Mouse (Mus musculus) intestine, postnatal 0 days (tissue): Measurements from ENCODE around the gene Serf2. TPM values are rescaled to one million over a fixed set of nuclear protein-coding genes. Genes with fewer than 3 reads are reported as not detected.

Experiments
- ATAC-seq: fragments of 200-750 bp; cut with Nextera tagmentation; 2 replicates; pipeline ENCODE4 v1.8.0; 2017; ENCODE audit warnings: mild to moderate bottlenecking, moderate TSS enrichment, moderate library complexity
- H3K27ac ChIP-seq: fragments of 300-500 bp; sonication (generic); 2 replicates; pipeline ENCODE4 v1.5.1; 2014; ENCODE audit warnings: mild to moderate bottlenecking, low read depth, low read length, moderate library complexity
- H3K27me3 ChIP-seq: fragments of 300-500 bp; sonication (generic); replicated peaks from 2 replicates; pipeline ENCODE4 v1.6.1; 2014; ENCODE audit warnings: low read length, mixed read lengths; ENCODE audit not compliant: control insufficient read depth, insufficient read depth
- H3K36me3 ChIP-seq: fragments of 300-500 bp; sonication (generic); 2 replicates; pipeline ENCODE4 v1.6.1; 2014; ENCODE audit warnings: mild to moderate bottlenecking, moderate library complexity; ENCODE audit not compliant: control insufficient read depth, insufficient read depth
- H3K4me1 ChIP-seq: fragments of 300-500 bp; sonication (generic); replicated peaks from 2 replicates; pipeline ENCODE4 v1.6.1; 2014; ENCODE audit warnings: antibody characterized with exemption, low read length, mixed read lengths; ENCODE audit not compliant: control insufficient read depth, insufficient read depth
- H3K4me2 ChIP-seq: fragments of 300-500 bp; sonication (generic); replicated peaks from 2 replicates; pipeline ENCODE4 v1.6.1; 2014; ENCODE audit warnings: low read depth, mild to moderate bottlenecking, moderate library complexity
- H3K4me3 ChIP-seq: fragments of 300-500 bp; sonication (generic); 2 replicates; pipeline ENCODE4 v1.5.1; 2014; ENCODE audit warnings: low read depth, low read length
- H3K9ac ChIP-seq: fragments of 300-500 bp; sonication (generic); 2 replicates; pipeline ENCODE4 v1.6.1; 2014; ENCODE audit warnings: mild to moderate bottlenecking, low read depth, low read length
- H3K9me3 ChIP-seq: fragments of 300-500 bp; sonication (generic); 2 replicates; pipeline ENCODE4 v1.6.1; 2016; ENCODE audit warnings: mixed run types; ENCODE audit not compliant: control insufficient read depth
- CTCF ChIP-seq: sonication (generic); IDR thresholded peaks from 2 replicates; pipeline ENCODE4 v1.5.1; 2016; ENCODE audit warnings: low read depth, mild to moderate bottlenecking, control low read depth, antibody characterized with exemption, moderate library complexity
- WGBS: fragments of 180-500 bp; shearing (Covaris S2); extraction: QIAGEN DNeasy Blood & Tissue Kit; methylation state at CpG from one replicate; pipeline ENCODE4 v1.1.7; 2014; 5-methylcytosine and 5-hydroxymethylcytosine counted together
- polyA plus RNA-seq: library from polyadenylated mRNA; unstranded; fragments of >200 nt; fragmentation: Nextera tagmentation; extraction: Ambion mirVana; gene quantifications from 2 replicates; pipeline ENCODE4 v1.2.1, GENCODE M21; 2015

Serf2 gene
- polyA plus RNA-seq, 1 experiment from 2014 or later = 608 TPM

DNA sequence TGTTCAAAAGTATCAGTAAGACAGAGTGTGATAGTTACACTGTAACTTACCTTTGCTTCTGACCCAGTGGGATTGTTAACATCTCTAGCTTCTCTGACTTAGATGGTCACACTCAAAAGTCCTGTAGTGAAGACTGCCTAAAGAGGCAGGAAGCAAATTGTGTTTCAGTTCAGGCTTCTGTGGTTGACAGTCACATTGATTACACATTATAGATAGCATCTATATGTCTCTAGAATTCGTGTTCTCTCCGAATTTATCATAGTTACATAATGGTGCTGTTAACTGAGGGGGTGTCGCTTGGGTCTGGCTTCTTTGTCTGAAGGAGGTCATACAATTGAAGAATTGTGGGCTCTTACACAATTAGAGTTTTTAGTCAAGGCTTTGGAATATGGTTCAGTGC is 33.9 kb upstream of the Serf2 start:
- Histone ChIP-seq H3K36me3 (peaks cover 10% of the 10 kb centered on the region; the same call in 1 of the 2 replicates), H3K4me3 (peak overlapping the region; percentile 99), H3K4me1 (no peaks in the 10 kb centered on the region), H3K27ac (no peak overlapping the region), H3K27me3 (no peaks in the 10 kb centered on the region), H3K4me2 (peak overlapping the region; percentile 70), H3K9me3 (no peaks in the 10 kb centered on the region), H3K9ac (0 out of 2 replicates have a peak overlapping the region, but pooled peaks have one; percentile 17)
- no peak for TF ChIP-seq CTCF
- 27% methylated on average over 3 of the region's 3 CpGs for WGBS
- no peak for ATAC-seq

DNA sequence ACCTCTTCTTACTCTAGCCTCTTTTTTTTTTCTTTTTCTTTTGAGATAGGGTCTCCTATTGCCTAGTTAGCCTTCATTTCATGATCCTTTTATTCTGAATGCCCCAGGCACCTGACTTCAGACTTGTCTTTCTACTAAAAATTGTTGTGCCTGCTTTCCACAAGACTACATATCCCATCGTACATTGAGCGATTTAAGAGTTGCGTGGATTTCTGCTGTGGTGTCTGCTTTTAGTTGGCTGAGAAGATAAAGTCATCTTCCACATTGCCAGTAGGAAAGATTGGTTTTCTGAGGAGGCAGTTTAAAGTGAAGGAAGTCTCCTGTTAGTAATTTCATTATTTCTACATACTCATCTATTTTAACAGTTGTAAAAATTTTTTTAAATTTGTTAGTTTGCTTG is 33.4 kb upstream of the Serf2 start:
- Histone ChIP-seq H3K27me3 (no peaks in the 10 kb centered on the region), H3K4me2 (peak overlapping the region; percentile 70), H3K9ac (no peak overlapping the region), H3K36me3 (peaks cover 10% of the 10 kb centered on the region; the same call in 1 of the 2 replicates), H3K4me1 (no peaks in the 10 kb centered on the region), H3K27ac (no peak overlapping the region), H3K4me3 (0 out of 2 replicates have a peak overlapping the region, but pooled peaks have one; percentile 99), H3K9me3 (no peaks in the 10 kb centered on the region)
- 51% methylated on average over 3 of the region's 3 CpGs for WGBS
- ATAC-seq = no peak
- TF ChIP-seq CTCF = no peak

GRCm38 (mm10) chr2:121416356-121416755 is 32.6 kb upstream of the Serf2 start:
- no peak for ATAC-seq
- H3K4me2 ChIP-seq = peak overlapping the region; percentile 28; the same call in 1 of the 2 replicates
- H3K27me3 ChIP-seq = no peaks in the 10 kb centered on the region
- no peaks in the 10 kb centered on the region for H3K4me1 ChIP-seq
- H3K36me3 ChIP-seq = peaks cover 10% of the 10 kb centered on the region; the same call in 1 of the 2 replicates
- H3K4me3 ChIP-seq = no peak overlapping the region
- WGBS = 52% methylated on average over 6 of the region's 6 CpGs
- no peaks in the 10 kb centered on the region for H3K9me3 ChIP-seq
- TF ChIP-seq CTCF = no peak
- no peak overlapping the region for H3K27ac ChIP-seq
- no peak overlapping the region for H3K9ac ChIP-seq

- H3K4me1 ChIP-seq = no peaks in the 10 kb centered on the region
- no peak for TF ChIP-seq CTCF
- no peak overlapping the region for H3K4me3 ChIP-seq
- no peak overlapping the region for H3K4me2 ChIP-seq
- WGBS = 60% methylated on average over 3 of the region's 3 CpGs
- H3K9ac ChIP-seq = no peak overlapping the region
- H3K9me3 ChIP-seq = no peaks in the 10 kb centered on the region
- ATAC-seq = no peak
- no peak overlapping the region for H3K27ac ChIP-seq
- H3K36me3 ChIP-seq = peaks cover 25% of the 10 kb centered on the region
- no peaks in the 10 kb centered on the region for H3K27me3 ChIP-seq
These were observed 30.5 kb upstream of the Serf2 start for GRCm38 (mm10) chr2:121418476-121418875.

DNA sequence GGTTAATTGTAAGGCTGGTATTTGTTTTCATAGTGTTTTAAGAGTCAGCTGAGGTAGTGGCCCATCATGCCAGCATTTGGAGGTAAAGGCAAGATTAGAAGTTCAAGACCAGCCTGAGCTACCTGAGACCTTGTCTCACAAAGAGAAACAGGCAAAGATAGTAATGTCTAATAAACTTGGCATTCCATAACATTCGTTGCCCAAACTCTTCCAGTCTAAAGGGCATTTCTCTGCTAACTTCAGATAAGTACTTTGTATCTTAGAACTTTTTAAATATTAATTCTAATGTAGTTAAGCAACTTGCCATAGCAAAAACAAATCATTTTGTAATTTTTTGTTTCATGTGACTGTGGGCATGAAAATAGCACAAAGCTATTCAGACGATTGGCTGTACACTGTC is 25.8 kb upstream of the Serf2 start:
- Histone ChIP-seq H3K9me3 (no peaks in the 10 kb centered on the region), H3K4me2 (no peak overlapping the region), H3K4me1 (no peaks in the 10 kb centered on the region), H3K4me3 (no peak overlapping the region), H3K9ac (no peak overlapping the region), H3K27ac (no peak overlapping the region), H3K36me3 (peaks cover 54% of the 10 kb centered on the region), H3K27me3 (no peaks in the 10 kb centered on the region)
- no peak for TF ChIP-seq CTCF
- ATAC-seq = no peak
- 79% methylated on average over 2 of the region's 2 CpGs for WGBS

DNA sequence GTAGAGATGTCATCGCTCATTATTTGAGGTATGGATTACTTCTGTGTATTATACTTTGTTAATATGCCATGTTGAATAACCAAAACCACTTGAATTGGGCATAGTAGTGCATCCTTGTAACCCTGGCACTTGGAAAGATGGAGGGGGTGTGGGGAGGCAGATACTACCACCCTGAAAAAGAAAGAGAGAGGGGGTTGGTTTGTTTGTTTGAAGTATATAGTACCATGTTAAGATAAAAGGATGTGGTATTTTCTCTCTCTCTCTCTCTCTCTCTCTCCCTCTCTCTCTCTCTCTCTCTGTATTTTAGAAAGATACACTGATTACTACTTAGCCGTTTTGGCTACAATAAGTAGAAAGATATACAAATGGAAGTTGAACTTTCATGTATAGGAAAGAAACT is 23.1 kb upstream of the Serf2 start:
- no peaks in the 10 kb centered on the region for H3K9me3 ChIP-seq
- H3K36me3 ChIP-seq = peaks cover 72% of the 10 kb centered on the region
- H3K4me2 ChIP-seq = no peak overlapping the region
- no peak overlapping the region for H3K27ac ChIP-seq
- H3K4me1 ChIP-seq = no peaks in the 10 kb centered on the region
- no peak for ATAC-seq
- 86% methylated on average over 2 of the region's 2 CpGs for WGBS
- no peak overlapping the region for H3K4me3 ChIP-seq
- no peak overlapping the region for H3K9ac ChIP-seq
- no peaks in the 10 kb centered on the region for H3K27me3 ChIP-seq
- TF ChIP-seq CTCF = no peak

GRCm38 (mm10) chr2:121434854-121435253 is 14.1 kb upstream of the Serf2 start:
- Histone ChIP-seq H3K27me3 (no peaks in the 10 kb centered on the region), H3K27ac (no peak overlapping the region), H3K36me3 (peaks cover 89% of the 10 kb centered on the region), H3K4me3 (no peak overlapping the region), H3K9me3 (no peaks in the 10 kb centered on the region), H3K9ac (no peak overlapping the region), H3K4me1 (no peaks in the 10 kb centered on the region), H3K4me2 (no peak overlapping the region)
- WGBS = 80% methylated on average over 1 of the region's 1 CpGs
- no peak for ATAC-seq
- TF ChIP-seq CTCF = peak; percentile 70
